Mouse (Mus musculus): ENCODE data around the gene Gm11444. TPM values are rescaled to one million over a fixed set of nuclear protein-coding genes. Genes with fewer than 3 reads are reported as not detected.

The Gm11444 gene
- polyA plus RNA-seq, 1 experiment from 2014 or later: not detected

DNA sequence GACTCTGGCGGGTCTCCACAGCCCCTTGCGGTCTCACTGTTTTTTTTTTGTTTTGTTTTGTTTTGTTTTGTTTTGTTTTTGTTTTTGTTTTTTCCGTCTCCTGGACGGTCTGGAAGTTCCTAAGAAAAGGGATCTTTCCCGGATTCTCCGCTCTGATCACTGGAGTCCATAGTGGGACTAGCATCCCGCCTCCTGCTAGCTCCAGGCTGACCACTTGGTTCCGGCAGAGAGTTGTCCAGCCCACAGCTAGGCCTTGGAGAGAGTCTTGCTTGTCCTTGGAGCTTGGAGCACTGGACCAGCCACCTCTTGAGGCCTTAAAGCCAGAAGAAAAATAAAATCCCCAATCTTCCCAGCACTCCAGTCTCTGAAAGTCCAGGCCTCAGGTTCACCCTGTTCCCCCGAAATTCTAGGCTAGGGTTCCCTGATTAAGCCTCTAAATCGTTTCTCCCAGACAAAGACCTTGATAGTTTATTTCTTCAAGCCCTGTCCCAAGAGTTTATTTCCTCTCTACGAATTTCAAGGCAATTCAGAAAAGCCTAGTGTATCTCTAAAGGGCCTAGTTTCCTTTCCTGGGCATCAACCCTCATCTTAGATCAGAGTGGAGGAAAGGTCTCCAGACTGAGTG lies 16.3 kb downstream of the Gm11444 start:
- H3K4me1 ChIP-seq (ENCODE audit: control insufficient read depth, insufficient read depth, low read length): peaks cover 30% of the 10 kb centered on the region
- WGBS: 27% methylated on average over 11 of the region's 11 CpGs
- peak overlapping the region; percentile 91 for H3K9ac ChIP-seq (ENCODE audit: low read length)
- H3K27ac ChIP-seq (ENCODE audit: low read length): peak overlapping the region; percentile 8; the same call in 1 of the 2 replicates
- peaks cover 51% of the 10 kb centered on the region for H3K27me3 ChIP-seq (ENCODE audit: control insufficient read depth, insufficient read depth, low read length)
- no peaks in the 10 kb centered on the region for H3K9me3 ChIP-seq (replicated peaks; ENCODE audit: control insufficient read depth, low read length)
- ATAC-seq (ENCODE audit: insufficient read depth, low FRiP score): no peak
- peak overlapping the region; percentile 93 for H3K4me2 ChIP-seq (ENCODE audit: low read depth, low read length)
- no peaks in the 10 kb centered on the region for H3K36me3 ChIP-seq (ENCODE audit: control insufficient read depth, insufficient read depth, low read length)
- peak overlapping the region; percentile 66 for H3K4me3 ChIP-seq (replicated peaks; ENCODE audit: low read length)

DNA sequence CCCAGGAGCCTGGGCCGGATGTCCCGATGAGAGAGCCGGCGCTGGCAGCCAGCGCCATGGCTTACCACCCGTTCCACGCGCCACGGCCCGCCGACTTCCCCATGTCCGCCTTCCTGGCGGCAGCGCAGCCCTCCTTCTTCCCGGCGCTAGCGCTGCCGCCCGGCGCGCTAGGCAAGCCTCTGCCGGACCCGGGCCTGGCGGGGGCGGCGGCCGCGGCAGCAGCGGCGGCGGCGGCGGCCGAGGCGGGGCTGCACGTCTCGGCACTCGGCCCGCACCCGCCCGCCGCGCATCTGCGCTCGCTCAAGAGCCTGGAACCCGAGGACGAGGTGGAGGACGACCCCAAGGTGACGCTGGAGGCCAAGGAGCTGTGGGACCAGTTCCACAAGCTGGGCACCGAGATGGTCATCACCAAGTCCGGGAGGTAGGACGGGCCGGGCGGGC lies 17.0 kb downstream of the Gm11444 start:
- Histone ChIP-seq H3K27ac (ENCODE audit: low read length) (peak overlapping the region; percentile 89), H3K27me3 (ENCODE audit: control insufficient read depth, insufficient read depth, low read length) (peaks cover 56% of the 10 kb centered on the region), H3K4me3 (replicated peaks; ENCODE audit: low read length) (peak overlapping the region; percentile 66), H3K36me3 (ENCODE audit: control insufficient read depth, insufficient read depth, low read length) (no peaks in the 10 kb centered on the region), H3K4me2 (ENCODE audit: low read depth, low read length) (peak overlapping the region; percentile 93), H3K9me3 (replicated peaks; ENCODE audit: control insufficient read depth, low read length) (no peaks in the 10 kb centered on the region), H3K4me1 (ENCODE audit: control insufficient read depth, insufficient read depth, low read length) (peaks cover 28% of the 10 kb centered on the region), H3K9ac (ENCODE audit: low read length) (peak overlapping the region; percentile 91)
- WGBS: under 1% methylated on average over 50 of the region's 54 CpGs
- ATAC-seq (ENCODE audit: insufficient read depth, low FRiP score): no peak

DNA sequence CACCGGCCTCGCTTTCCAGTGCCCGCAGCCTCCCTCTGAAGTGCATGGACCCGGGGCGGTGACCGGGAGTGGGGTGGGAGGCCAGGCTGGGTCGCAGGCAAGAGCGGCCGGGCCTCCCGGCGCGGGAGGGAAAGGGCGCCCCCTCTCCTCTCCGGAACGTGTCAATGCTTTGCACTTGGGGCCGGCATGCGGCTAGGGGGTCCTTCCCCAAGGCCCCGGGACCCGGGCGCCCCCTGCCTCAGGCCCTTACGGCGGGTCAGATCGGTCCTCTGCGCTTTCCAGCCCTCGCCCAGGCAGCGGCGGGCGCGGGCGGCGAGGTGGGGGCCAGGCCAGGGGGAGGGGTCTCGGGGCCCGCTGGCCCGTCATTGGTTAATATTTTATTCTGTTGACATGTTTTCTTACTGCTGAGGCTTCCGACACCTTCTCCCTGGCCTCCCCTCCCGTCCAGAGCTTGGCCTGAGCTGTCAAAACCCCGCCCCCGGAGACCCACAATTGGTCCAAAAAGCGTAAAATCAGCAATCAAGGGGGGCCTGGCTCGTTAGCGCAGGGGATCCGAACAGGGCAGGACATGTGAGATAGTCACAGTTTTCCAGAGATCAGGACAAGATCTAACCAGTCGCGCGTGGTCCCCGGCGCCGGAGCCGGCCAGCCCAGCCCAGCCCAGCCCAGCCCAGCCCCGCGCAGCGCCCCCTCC lies 17.8 kb downstream of the Gm11444 start, which contains the start of gene Tbx2:
TSS of gene Tbx2 (plus strand) at position 321 of the 694 bp plus-strand sequence.
- peak within 1 kb of the TSS; percentile 91 for H3K9ac ChIP-seq (ENCODE audit: low read length)

DNA sequence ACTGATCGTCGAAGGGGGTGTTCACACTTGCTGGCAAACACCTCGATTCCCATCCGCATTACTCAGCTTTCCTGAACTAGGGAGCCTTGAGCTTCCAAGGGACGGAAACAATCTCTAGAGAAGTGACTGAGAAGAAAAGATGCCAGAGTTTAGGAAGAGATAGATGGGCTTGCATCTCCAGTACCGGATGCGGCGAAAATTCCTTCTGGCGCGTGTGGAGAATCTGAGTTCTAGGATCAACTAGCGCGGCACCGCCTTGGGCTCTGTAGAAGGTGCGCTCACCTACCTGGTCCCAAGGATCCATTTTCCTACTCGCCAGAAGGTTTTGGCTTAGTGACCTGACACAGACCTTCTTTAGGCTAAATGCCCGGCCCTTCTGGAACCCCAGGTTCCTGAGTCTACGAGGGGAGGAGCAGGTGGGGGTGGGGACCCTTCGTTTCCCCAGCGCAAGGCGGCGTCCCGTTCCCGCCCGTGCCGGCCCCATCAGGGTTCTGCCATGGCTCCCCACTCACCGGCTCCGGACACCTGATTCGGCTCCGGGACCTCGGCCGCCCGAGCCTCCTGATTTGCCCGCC lies 18.4 kb downstream of the Gm11444 start:
- Histone ChIP-seq H3K4me2 (ENCODE audit: low read depth, low read length) (peak overlapping the region; percentile 93), H3K27me3 (ENCODE audit: control insufficient read depth, insufficient read depth, low read length) (peaks cover 45% of the 10 kb centered on the region), H3K27ac (ENCODE audit: low read length) (peak overlapping the region; percentile 68), H3K9me3 (replicated peaks; ENCODE audit: control insufficient read depth, low read length) (no peaks in the 10 kb centered on the region), H3K4me1 (ENCODE audit: control insufficient read depth, insufficient read depth, low read length) (peaks cover 22% of the 10 kb centered on the region), H3K9ac (ENCODE audit: low read length) (peak overlapping the region; percentile 91), H3K4me3 (replicated peaks; ENCODE audit: low read length) (peak overlapping the region; percentile 66), H3K36me3 (ENCODE audit: control insufficient read depth, insufficient read depth, low read length) (no peaks in the 10 kb centered on the region)
- no peak for ATAC-seq (ENCODE audit: insufficient read depth, low FRiP score)
- WGBS: under 1% methylated on average over 33 of the region's 33 CpGs

More for the DNA sequence above, 17.8 kb downstream of the Gm11444 start, which contains the start of gene Tbx2:
- Histone ChIP-seq H3K4me1 (ENCODE audit: control insufficient read depth, insufficient read depth, low read length) (peaks cover 27% of the 10 kb centered on the region), H3K4me2 (ENCODE audit: low read depth, low read length) (peak within 1 kb of the TSS; percentile 93), H3K27ac (ENCODE audit: low read length) (peak within 1 kb of the TSS; percentile 89), H3K36me3 (ENCODE audit: control insufficient read depth, insufficient read depth, low read length) (no peaks in the 10 kb centered on the region), H3K27me3 (ENCODE audit: control insufficient read depth, insufficient read depth, low read length) (peaks cover 52% of the 10 kb centered on the region), H3K9me3 (replicated peaks; ENCODE audit: control insufficient read depth, low read length) (no peaks in the 10 kb centered on the region), H3K4me3 (replicated peaks; ENCODE audit: low read length) (peak within 1 kb of the TSS; percentile 66)
- 1% methylated on average over 52 of the region's 52 CpGs for WGBS
- peak; percentile 77 for ATAC-seq (ENCODE audit: insufficient read depth, low FRiP score)

DNA sequence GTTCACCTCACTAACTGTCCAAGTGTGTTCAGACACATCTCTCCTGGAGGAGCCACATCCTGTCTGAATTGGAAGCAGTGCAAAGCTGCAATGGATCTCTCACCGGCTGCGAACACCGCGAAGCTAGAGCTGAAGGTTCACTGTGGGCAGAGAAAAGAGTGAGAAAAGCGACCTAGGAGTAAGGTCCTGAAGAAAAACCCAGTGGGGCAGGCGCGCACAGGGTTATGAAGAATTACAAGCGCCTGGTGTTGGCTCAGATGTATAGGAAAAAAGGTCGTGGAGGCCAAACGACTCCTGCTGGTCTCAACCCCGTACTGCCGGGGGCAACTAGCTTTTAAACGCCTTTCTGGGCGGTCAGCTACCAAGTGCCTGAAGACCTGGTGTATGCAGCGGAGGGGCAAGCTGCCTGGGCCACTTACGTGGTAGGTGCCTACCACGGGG lies 19.2 kb downstream of the Gm11444 start:
- Histone ChIP-seq H3K9me3 (replicated peaks; ENCODE audit: control insufficient read depth, low read length) (no peaks in the 10 kb centered on the region), H3K27me3 (ENCODE audit: control insufficient read depth, insufficient read depth, low read length) (peaks cover 44% of the 10 kb centered on the region), H3K4me2 (ENCODE audit: low read depth, low read length) (peak overlapping the region; percentile 93), H3K9ac (ENCODE audit: low read length) (peak overlapping the region; percentile 54; the same call in 1 of the 2 replicates), H3K27ac (ENCODE audit: low read length) (peak overlapping the region; percentile 18; the same call in 1 of the 2 replicates), H3K36me3 (ENCODE audit: control insufficient read depth, insufficient read depth, low read length) (no peaks in the 10 kb centered on the region), H3K4me3 (replicated peaks; ENCODE audit: low read length) (peak overlapping the region; percentile 66), H3K4me1 (ENCODE audit: control insufficient read depth, insufficient read depth, low read length) (peaks cover 22% of the 10 kb centered on the region)
- ATAC-seq (ENCODE audit: insufficient read depth, low FRiP score): no peak
- 21% methylated on average over 17 of the region's 17 CpGs for WGBS

DNA sequence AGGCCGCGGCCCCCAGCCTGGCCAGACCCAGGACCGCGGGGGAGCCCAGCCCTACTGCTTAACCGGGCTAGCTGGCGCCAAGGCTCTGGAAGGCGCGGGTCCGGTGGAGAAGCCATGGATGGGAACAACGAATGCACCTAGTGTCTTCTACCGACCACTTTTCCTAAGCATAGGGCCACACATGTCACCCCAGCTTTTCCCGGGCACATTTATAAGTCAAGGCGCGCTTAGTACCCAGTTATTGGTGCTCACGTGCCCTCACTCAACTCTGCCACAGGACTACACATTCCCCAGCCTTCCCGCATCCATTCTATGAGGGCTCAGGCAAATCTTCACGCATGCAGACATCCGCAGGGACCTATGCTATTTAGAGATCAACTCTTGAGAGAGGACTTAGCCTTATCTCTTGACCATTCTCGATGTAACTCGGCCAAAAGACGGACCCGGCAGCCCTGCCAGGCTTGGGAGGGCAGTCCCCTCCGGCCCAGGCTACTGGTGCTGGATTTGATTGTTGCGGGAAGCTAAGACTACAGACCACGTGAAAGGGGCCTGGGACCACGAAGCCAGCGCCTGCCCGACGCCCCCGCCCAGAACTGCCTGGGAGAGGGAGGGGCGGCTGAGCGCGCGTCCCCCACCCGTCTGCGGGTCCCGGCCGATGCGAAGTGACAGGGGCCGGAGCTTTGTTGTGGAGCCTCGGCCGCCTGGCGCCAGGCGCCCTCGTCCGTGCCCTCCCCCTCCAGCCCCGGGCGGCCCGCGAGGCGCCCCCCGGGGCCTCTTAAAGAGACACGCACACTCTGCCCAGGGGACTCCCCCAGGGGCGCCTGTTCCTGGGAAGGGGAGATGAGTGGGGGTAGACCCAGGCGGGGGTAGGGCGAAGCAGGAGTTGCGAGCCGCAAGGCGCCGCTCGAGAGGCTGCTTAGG lies 20.4 kb downstream of the Gm11444 start:
- whole genome bisulfite sequencing: 3% methylated on average over 59 of the region's 61 CpGs
- Histone ChIP-seq H3K27ac (ENCODE audit: low read length) (peak overlapping the region; percentile 49), H3K36me3 (ENCODE audit: control insufficient read depth, insufficient read depth, low read length) (no peaks in the 10 kb centered on the region), H3K27me3 (ENCODE audit: control insufficient read depth, insufficient read depth, low read length) (peaks cover 38% of the 10 kb centered on the region), H3K4me2 (ENCODE audit: low read depth, low read length) (peak overlapping the region; percentile 93), H3K4me1 (ENCODE audit: control insufficient read depth, insufficient read depth, low read length) (peaks cover 22% of the 10 kb centered on the region), H3K9ac (ENCODE audit: low read length) (peak overlapping the region; percentile 75), H3K9me3 (replicated peaks; ENCODE audit: control insufficient read depth, low read length) (no peaks in the 10 kb centered on the region), H3K4me3 (replicated peaks; ENCODE audit: low read length) (peak overlapping the region; percentile 66)
- ATAC-seq (ENCODE audit: insufficient read depth, low FRiP score): no peak

DNA sequence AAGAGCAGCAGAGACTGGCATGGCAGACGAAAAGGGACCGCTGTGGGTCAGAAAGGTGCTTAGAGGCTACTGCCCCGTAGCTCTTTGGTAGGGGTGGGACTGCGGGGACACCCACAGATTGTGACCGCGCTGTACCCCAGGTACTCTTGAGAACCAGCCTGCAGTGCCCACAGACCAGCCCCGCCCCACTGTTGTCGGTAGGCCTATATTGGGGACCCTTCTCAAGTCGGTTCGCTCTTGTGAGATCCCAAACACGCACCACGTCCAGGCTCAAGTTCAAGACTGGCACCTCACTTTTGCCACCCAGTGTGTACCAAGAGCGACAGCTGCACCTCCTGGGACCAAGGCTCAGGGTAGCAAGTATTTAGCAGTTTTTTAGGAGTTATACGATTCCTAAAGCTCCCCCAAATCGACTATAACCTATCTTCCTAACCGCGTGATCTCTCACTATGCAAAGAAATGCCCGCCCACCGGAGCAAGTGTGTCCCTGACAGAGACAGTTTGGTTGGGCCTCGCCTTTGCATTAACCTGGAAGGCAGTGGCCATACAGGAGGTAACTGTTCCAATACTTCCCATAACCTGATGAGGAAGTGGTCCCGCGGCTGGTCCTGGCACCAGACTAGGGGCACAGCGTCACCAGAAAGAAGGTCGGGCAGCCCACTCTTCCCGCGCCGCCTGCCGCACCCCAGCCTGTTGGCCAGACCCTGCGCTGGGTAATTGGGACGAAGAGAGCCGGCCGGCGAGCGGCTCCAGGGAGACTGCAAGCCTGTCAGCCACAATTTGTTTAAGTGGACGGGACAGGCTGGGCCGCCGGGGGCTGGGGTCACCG lies 21.2 kb downstream of the Gm11444 start:
- Histone ChIP-seq H3K9ac (ENCODE audit: low read length) (peak overlapping the region; percentile 75), H3K36me3 (ENCODE audit: control insufficient read depth, insufficient read depth, low read length) (no peaks in the 10 kb centered on the region), H3K4me2 (ENCODE audit: low read depth, low read length) (peak overlapping the region; percentile 93), H3K27me3 (ENCODE audit: control insufficient read depth, insufficient read depth, low read length) (peaks cover 31% of the 10 kb centered on the region), H3K4me3 (replicated peaks; ENCODE audit: low read length) (peak overlapping the region; percentile 66), H3K27ac (ENCODE audit: low read length) (peak overlapping the region; percentile 49; the same call in 1 of the 2 replicates), H3K4me1 (ENCODE audit: control insufficient read depth, insufficient read depth, low read length) (peaks cover 22% of the 10 kb centered on the region), H3K9me3 (replicated peaks; ENCODE audit: control insufficient read depth, low read length) (no peaks in the 10 kb centered on the region)
- 28% methylated on average over 38 of the region's 38 CpGs for WGBS
- no peak for ATAC-seq (ENCODE audit: insufficient read depth, low FRiP score)

DNA sequence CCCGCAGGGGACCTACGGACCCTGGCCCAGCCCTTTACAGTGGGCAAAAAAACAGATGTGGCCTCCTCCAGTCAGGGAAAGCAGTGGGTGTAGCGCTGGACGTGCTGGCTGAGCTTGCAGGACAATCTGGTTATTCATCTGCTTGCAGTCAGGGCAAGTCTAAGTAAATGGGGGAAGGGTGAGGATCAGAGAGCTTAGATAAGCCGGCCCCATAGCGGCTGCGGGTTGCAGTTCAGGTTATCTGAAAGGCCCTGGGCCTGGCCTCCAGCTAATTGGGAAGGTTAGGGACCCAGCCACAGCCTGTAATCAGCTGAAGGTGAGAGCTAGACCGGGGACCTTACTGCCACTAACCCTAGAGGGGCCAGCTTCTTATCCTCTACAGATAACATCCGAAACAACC lies 22.8 kb downstream of the Gm11444 start:
- ATAC-seq (ENCODE audit: insufficient read depth, low FRiP score): peak; percentile 14; the same call in 1 of the 2 replicates
- no peaks in the 10 kb centered on the region for H3K9me3 ChIP-seq (replicated peaks; ENCODE audit: control insufficient read depth, low read length)
- H3K4me3 ChIP-seq (replicated peaks; ENCODE audit: low read length): no peak overlapping the region
- H3K27ac ChIP-seq (ENCODE audit: low read length): no peak overlapping the region
- H3K4me1 ChIP-seq (ENCODE audit: control insufficient read depth, insufficient read depth, low read length): peaks cover 26% of the 10 kb centered on the region
- H3K36me3 ChIP-seq (ENCODE audit: control insufficient read depth, insufficient read depth, low read length): no peaks in the 10 kb centered on the region
- H3K4me2 ChIP-seq (ENCODE audit: low read depth, low read length): no peak overlapping the region
- 40% methylated on average over 9 of the region's 9 CpGs for WGBS
- peaks cover 31% of the 10 kb centered on the region for H3K27me3 ChIP-seq (ENCODE audit: control insufficient read depth, insufficient read depth, low read length)
- peak overlapping the region; percentile 21 for H3K9ac ChIP-seq (ENCODE audit: low read length)

Measured in stomach, embryonic 16.5 days (tissue).